Mouse (Mus musculus) heart, adult 2 months (tissue): ENCODE data around the gene Fance. TPM values are rescaled to one million over a fixed set of nuclear protein-coding genes. Genes with fewer than 3 reads are reported as not detected.
A peak's percentile ranks its signal among the peaks of the same experiment; 100 is the strongest.

Source experiments
- DNase-seq, 2 experiments: peaks; one replicate each; pipeline ENCODE4 v3.0.0; 2021
- H3K27ac ChIP-seq: fragments of 200-600 bp; 2 replicates; pipeline ENCODE4 v1.8.1; 2022
- H3K27me3 ChIP-seq: fragments of 200-500 bp; 2 replicates; pipeline ENCODE4 v1.6.1; 2012; ENCODE audit warnings: mild to moderate bottlenecking, low read length, inconsistent platforms, mixed read lengths; ENCODE audit not compliant: control insufficient read depth, insufficient read depth
- H3K36me3 ChIP-seq: fragments of 200-500 bp; 2 replicates; pipeline ENCODE4 v1.6.1; 2012; ENCODE audit warnings: low read length, inconsistent platforms; ENCODE audit not compliant: control insufficient read depth, insufficient read depth
- H3K4me1 ChIP-seq: fragments of 200-500 bp; 2 replicates; pipeline ENCODE4 v1.6.1; 2011; ENCODE audit warnings: low read length; ENCODE audit not compliant: control insufficient read depth, insufficient read depth
- H3K4me3 ChIP-seq: fragments of 200-600 bp; 2 replicates; pipeline ENCODE4 v1.8.1; 2022
- H3K79me2 ChIP-seq: fragments of 200-500 bp; replicated peaks from 2 replicates; pipeline ENCODE4 v1.6.1; 2012; ENCODE audit warnings: mild to moderate bottlenecking, inconsistent platforms, low read length, moderate library complexity, mixed read lengths; ENCODE audit not compliant: control insufficient read depth, insufficient read depth
- H3K9ac ChIP-seq: fragments of 200-500 bp; 2 replicates; pipeline ENCODE4 v1.6.1; 2012; ENCODE audit warnings: low read depth, mild to moderate bottlenecking, control low read depth, inconsistent platforms, low read length, mixed read lengths
- CTCF ChIP-seq: fragments of 200-600 bp; IDR thresholded peaks from 2 replicates; pipeline ENCODE4 v1.8.1; 2022; ENCODE audit warnings: antibody characterized with exemption, mild to moderate bottlenecking, moderate library complexity
- EP300 ChIP-seq: fragments of 200-500 bp; IDR thresholded peaks from 2 replicates; pipeline ENCODE4 v1.6.1; 2011; ENCODE audit warnings: low read depth, low read length, control low read depth; ENCODE audit not compliant: insufficient read depth
- POLR2A ChIP-seq: fragments of 200-500 bp; IDR thresholded peaks from 2 replicates; pipeline ENCODE4 v1.6.1; 2011; ENCODE audit warnings: mild to moderate bottlenecking, low read depth, low read length, control low read depth; ENCODE audit not compliant: insufficient read depth
- WGBS: fragments of 180-500 bp; shearing (Covaris S2); methylation state at CpG from one replicate; pipeline ENCODE4 v1.1.7; 2018; 5-methylcytosine and 5-hydroxymethylcytosine counted together
- intact Hi-C: fragments of 180-260 bp; cut with DNase I; formaldehyde crosslinking; loops from one replicate; pipeline ENCODE4 v1.15.1; 2025
- long read RNA-seq: library from polyadenylated mRNA; stranded (forward); transcript quantifications from one replicate; pipeline ENCODE4 v2.0.0, GENCODE M21; 2021
- polyA plus RNA-seq: library from polyadenylated mRNA; depleted of rRNA; stranded (reverse); fragments of >200 nt; gene quantifications from 2 replicates; pipeline ENCODE4 v1.2.3, GENCODE M21; 2012; rRNA removed
- total RNA-seq, 2 experiments: library from RNA; stranded (reverse); gene quantifications; 2 replicates each; pipeline ENCODE4 v1.2.3; 2021

The Fance gene
- total RNA-seq (10 to 100 TPM; 11.2 to 12.0 TPM), polyA plus RNA-seq (7.4 and 11.8 TPM in 2 replicates)
- long read RNA-seq, transcript Fance-203 (10 exons, 2,025 nt): major isoform, 5 of 14 reads
- long read RNA-seq, partial matches to known transcripts: 1 of 14 reads
- long read RNA-seq, other reads (novel, unspliced or antisense): 4 of 14 reads

- peaks cover 5% of the 10 kb centered on the region for H3K4me1 ChIP-seq
- H3K4me3 ChIP-seq: peak within 1 kb of the TSS; percentile 92
- intact Hi-C loops: loop anchor here (2.0 kb wide), 1 partner anchor 15 kb away; the partner anchor contains the start of gene Rpl10a
- peak within 1 kb of the TSS; percentile 94 for H3K27ac ChIP-seq
- H3K79me2 ChIP-seq: no peaks in the 10 kb centered on the region
- H3K9ac ChIP-seq: peak within 1 kb of the TSS; percentile 94
- DNase-seq: peak; percentile 92 to 96
- peak; percentile 89 for TF ChIP-seq POLR2A
- 0 out of 2 replicates have a peak, but pooled peaks have one; percentile 39 for TF ChIP-seq EP300
- peak; percentile 36 for TF ChIP-seq CTCF
- no peaks in the 10 kb centered on the region for H3K36me3 ChIP-seq
- H3K27me3 ChIP-seq: no peaks in the 10 kb centered on the region
- WGBS: 1% methylated on average over 69 of the region's 69 CpGs
Observed at GRCm38 (mm10) chr17:28313212-28313879, at the start of gene Fance. Gene Fance (plus strand): TSS chr17:28313519.

- Histone ChIP-seq H3K27me3 (no peaks in the 10 kb centered on the region), H3K4me3 (no peak overlapping the region), H3K9ac (no peak overlapping the region), H3K36me3 (no peaks in the 10 kb centered on the region), H3K79me2 (peaks cover 2% of the 10 kb centered on the region), H3K4me1 (peaks cover 8% of the 10 kb centered on the region), H3K27ac (no peak overlapping the region)
- 83% methylated on average over 5 of the region's 5 CpGs for WGBS
- DNase-seq: no peak
- intact Hi-C loops: no loop called here
- TF ChIP-seq POLR2A (no peak), EP300 (no peak), CTCF (no peak)
Observed at GRCm38 (mm10) chr17:28267251-28267650, 46.1 kb upstream of the Fance start.

GRCm38 (mm10) chr17:28270165-28270564 is 43.2 kb upstream of the Fance start:
- Histone ChIP-seq H3K27me3 (no peaks in the 10 kb centered on the region), H3K79me2 (peaks cover 2% of the 10 kb centered on the region), H3K4me1 (peaks cover 12% of the 10 kb centered on the region), H3K4me3 (no peak overlapping the region), H3K36me3 (no peaks in the 10 kb centered on the region), H3K27ac (no peak overlapping the region), H3K9ac (no peak overlapping the region)
- WGBS: 55% methylated on average over 13 of the region's 13 CpGs
- TF ChIP-seq POLR2A (no peak), CTCF (no peak), EP300 (no peak)
- intact Hi-C loops: loop anchor here (5.0 kb wide), 1 partner anchor 33 kb away; no protein-coding TSS in a partner anchor
- DNase-seq: no peak

- TF ChIP-seq EP300: 0 out of 2 replicates have a peak, but pooled peaks have one; percentile 14
- TF ChIP-seq POLR2A: no peak
- DNase-seq: peak in 1 of 2 experiments; percentile 50
- Histone ChIP-seq H3K79me2 (no peaks in the 10 kb centered on the region; the same call in 1 of the 2 replicates), H3K4me3 (no peak overlapping the region), H3K4me1 (peaks cover 12% of the 10 kb centered on the region), H3K9ac (peak overlapping the region; percentile 11; the same call in 1 of the 2 replicates), H3K27me3 (no peaks in the 10 kb centered on the region), H3K27ac (no peak overlapping the region), H3K36me3 (no peaks in the 10 kb centered on the region)
- 71% methylated on average over 12 of the region's 12 CpGs for WGBS
- intact Hi-C loops: loop anchor here (5.0 kb wide), 1 partner anchor 34 kb away; no protein-coding TSS in a partner anchor
Observed at GRCm38 (mm10) chr17:28271537-28272266, 41.6 kb upstream of the Fance start.

- 35% methylated on average over 9 of the region's 9 CpGs for WGBS
- H3K9ac ChIP-seq: no peak overlapping the region
- H3K4me3 ChIP-seq: no peak overlapping the region
- H3K79me2 ChIP-seq: peaks cover under 1% of the 10 kb centered on the region
- H3K4me1 ChIP-seq: peaks cover 12% of the 10 kb centered on the region
- no peak for TF ChIP-seq EP300
- TF ChIP-seq POLR2A: no peak
- TF ChIP-seq CTCF: no peak
- no peak for DNase-seq
- no peaks in the 10 kb centered on the region for H3K36me3 ChIP-seq
- H3K27ac ChIP-seq: no peak overlapping the region
- H3K27me3 ChIP-seq: no peaks in the 10 kb centered on the region
- intact Hi-C loops: loop anchor here (5.0 kb wide), 1 partner anchor 35 kb away; no protein-coding TSS in a partner anchor
Observed at GRCm38 (mm10) chr17:28272281-28272680, 41.0 kb upstream of the Fance start.
